13 mouse cellular contexts compared by ENCODE assay signal in genomic region chr2:172909463-172909862, GRCm38 (mm10). TPM values are rescaled to one million over a fixed set of nuclear protein-coding genes. Genes with fewer than 3 reads are reported as not detected.
DNase-seq lines count a peak whose midpoint lies in the region; ATAC-seq lines count a peak whose summit lies in the region.
"Had no signal": no experiment of that assay in that cellular context is flagged by ENCODE, and none has a peak within 500 bp of the region (broad histone marks: within the 10 kb centered on the region; RNA-seq: fewer than 3 reads in every experiment).

No protein-coding gene starts in this region.

- H3K9ac ChIP-seq in hindbrain, embryonic 13.5 days: peak overlapping the region; percentile 24; the same call in 1 of the 2 replicates
- H3K9ac ChIP-seq in hindbrain, embryonic 12.5 days: no peak overlapping the region
- H3K9ac ChIP-seq in hindbrain, embryonic 14.5 days: no peak overlapping the region
- H3K9ac ChIP-seq in midbrain, embryonic 14.5 days (replicated peaks; ENCODE audit: low read length): no peak overlapping the region
- no peak overlapping the region for H3K9ac ChIP-seq in liver, embryonic 12.5 days
- H3K9ac ChIP-seq: intestine, embryonic 15.5 days had no signal

- H3K36me3 ChIP-seq in hindbrain, embryonic 13.5 days: no peaks in the 10 kb centered on the region
- H3K36me3 ChIP-seq in hindbrain, embryonic 12.5 days: no peaks in the 10 kb centered on the region
- no peaks in the 10 kb centered on the region for H3K36me3 ChIP-seq in hindbrain, embryonic 14.5 days (replicated peaks; ENCODE audit: control insufficient read depth, insufficient read depth)
- no peaks in the 10 kb centered on the region for H3K36me3 ChIP-seq in midbrain, embryonic 14.5 days (ENCODE audit: control insufficient read depth, insufficient read depth, low read length)
- H3K36me3 ChIP-seq in liver, embryonic 12.5 days: no peaks in the 10 kb centered on the region
- H3K36me3 ChIP-seq: intestine, embryonic 15.5 days had no signal

- no peak overlapping the region for H3K4me2 ChIP-seq in hindbrain, embryonic 13.5 days
- H3K4me2 ChIP-seq in hindbrain, embryonic 12.5 days (replicated peaks): no peak overlapping the region
- no peak overlapping the region for H3K4me2 ChIP-seq in hindbrain, embryonic 14.5 days (replicated peaks)
- H3K4me2 ChIP-seq in midbrain, embryonic 14.5 days (ENCODE audit: low read length): no peak overlapping the region
- no peak overlapping the region for H3K4me2 ChIP-seq in liver, embryonic 12.5 days
- H3K4me2 ChIP-seq: intestine, embryonic 15.5 days; liver, embryonic 11.5 days had no signal

- no peak overlapping the region for H3K4me3 ChIP-seq in hindbrain, embryonic 13.5 days
- H3K4me3 ChIP-seq in hindbrain, embryonic 12.5 days: no peak overlapping the region
- no peak overlapping the region for H3K4me3 ChIP-seq in hindbrain, embryonic 14.5 days (replicated peaks; ENCODE audit: low read length)
- H3K4me3 ChIP-seq in midbrain, embryonic 14.5 days (replicated peaks; ENCODE audit: low read depth, low read length): no peak overlapping the region
- no peak overlapping the region for H3K4me3 ChIP-seq in liver, embryonic 12.5 days
- H3K4me3 ChIP-seq: heart, adult 2 months; intestine, embryonic 15.5 days had no signal

- peak; percentile 64 to 73 for DNase-seq in cerebellum, postnatal 10 days
- no peak for DNase-seq in cerebellum, adult 11 months
- DNase-seq in hindbrain, embryonic 14.5 days (ENCODE audit: low spot score): peak; percentile 38
- peak; percentile 57 for DNase-seq in midbrain, embryonic 14.5 days
- DNase-seq in adrenal gland, postnatal 10 days: no peak
- DNase-seq: adrenal gland, adult 8-10 months; heart, adult 2 months; kidney, postnatal 14 days had no signal

- H3K9me3 ChIP-seq in hindbrain, embryonic 13.5 days: no peaks in the 10 kb centered on the region
- no peaks in the 10 kb centered on the region for H3K9me3 ChIP-seq in hindbrain, embryonic 12.5 days (replicated peaks)
- H3K9me3 ChIP-seq in hindbrain, embryonic 14.5 days (ENCODE audit: control insufficient read depth, low read length): no peaks in the 10 kb centered on the region
- no peaks in the 10 kb centered on the region for H3K9me3 ChIP-seq in midbrain, embryonic 14.5 days (ENCODE audit: control insufficient read depth, low read length)
- no peaks in the 10 kb centered on the region for H3K9me3 ChIP-seq in liver, embryonic 12.5 days (replicated peaks)
- H3K9me3 ChIP-seq: intestine, embryonic 15.5 days had no signal

- 47% methylated on average over 6 of the region's 6 CpGs for WGBS in hindbrain, embryonic 13.5 days
- WGBS in hindbrain, embryonic 12.5 days: 39% methylated on average over 6 of the region's 6 CpGs
- WGBS in hindbrain, embryonic 14.5 days: 40% methylated on average over 6 of the region's 6 CpGs
- WGBS in midbrain, embryonic 14.5 days: 29% methylated on average over 6 of the region's 6 CpGs
- 43% methylated on average over 6 of the region's 6 CpGs for WGBS in liver, embryonic 12.5 days (ENCODE audit: insufficient replicate concordance)

- H3K27me3 ChIP-seq in hindbrain, embryonic 13.5 days: peaks cover 11% of the 10 kb centered on the region
- H3K27me3 ChIP-seq in hindbrain, embryonic 12.5 days: 0 out of 2 replicates have a peak, but pooled peaks cover 4% of the 10 kb centered on the region
- no peaks in the 10 kb centered on the region for H3K27me3 ChIP-seq in hindbrain, embryonic 14.5 days (ENCODE audit: control insufficient read depth, insufficient read depth, low read length)
- no peaks in the 10 kb centered on the region for H3K27me3 ChIP-seq in midbrain, embryonic 14.5 days (ENCODE audit: control insufficient read depth, insufficient read depth, low read length)
- H3K27me3 ChIP-seq in liver, embryonic 12.5 days (replicated peaks): no peaks in the 10 kb centered on the region
- H3K27me3 ChIP-seq: intestine, embryonic 15.5 days had no signal

- peaks cover 23% of the 10 kb centered on the region for H3K4me1 ChIP-seq in hindbrain, embryonic 13.5 days (replicated peaks)
- peaks cover 32% of the 10 kb centered on the region for H3K4me1 ChIP-seq in hindbrain, embryonic 12.5 days
- no peaks in the 10 kb centered on the region for H3K4me1 ChIP-seq in hindbrain, embryonic 14.5 days (replicated peaks; ENCODE audit: control insufficient read depth, insufficient read depth, low read length)
- H3K4me1 ChIP-seq in midbrain, embryonic 14.5 days (ENCODE audit: control insufficient read depth, insufficient read depth, low read length): peaks cover 12% of the 10 kb centered on the region; the same call in 1 of the 2 replicates
- H3K4me1 ChIP-seq in liver, embryonic 12.5 days: peaks cover 13% of the 10 kb centered on the region

- ATAC-seq in hindbrain, embryonic 13.5 days (ENCODE audit: low FRiP score): no peak
- ATAC-seq in hindbrain, embryonic 12.5 days (ENCODE audit: low FRiP score): no peak
- ATAC-seq in hindbrain, embryonic 14.5 days (ENCODE audit: low FRiP score): no peak
- peak; percentile 53; the same call in 1 of the 2 replicates for ATAC-seq in midbrain, embryonic 14.5 days (ENCODE audit: low FRiP score, low TSS enrichment)
- ATAC-seq in liver, embryonic 12.5 days: no peak
- ATAC-seq: intestine, embryonic 15.5 days had no signal

- H3K27ac ChIP-seq in hindbrain, embryonic 13.5 days: no peak overlapping the region
- no peak overlapping the region for H3K27ac ChIP-seq in hindbrain, embryonic 12.5 days
- H3K27ac ChIP-seq in hindbrain, embryonic 14.5 days: no peak overlapping the region
- H3K27ac ChIP-seq in midbrain, embryonic 14.5 days (replicated peaks; ENCODE audit: low read depth, low read length): no peak overlapping the region
- no peak overlapping the region for H3K27ac ChIP-seq in liver, embryonic 12.5 days
- H3K27ac ChIP-seq: heart, adult 2 months; intestine, embryonic 15.5 days had no signal

RNA-seq across cellular contexts. Expression of gene Bmp7, which starts 30.7 kb away (rescaled TPM):
- 12.4 and 12.5 TPM in 2 replicates for polyA plus RNA-seq in hindbrain, embryonic 13.5 days (2015; fragmentation: Nextera tagmentation; extraction: Ambion mirVana)
- polyA plus RNA-seq in hindbrain, embryonic 12.5 days (2016; fragmentation: Nextera tagmentation; extraction: Ambion mirVana): 18.3 and 19.0 TPM in 2 replicates
- 16.7 and 18.4 TPM in 2 replicates for polyA plus RNA-seq in hindbrain, embryonic 14.5 days (2014; fragmentation: Nextera tagmentation; extraction: Ambion mirVana)
- 3.1 and 13.2 TPM in 2 replicates for polyA plus RNA-seq in midbrain, embryonic 14.5 days (2014; fragmentation: Nextera tagmentation; extraction: Ambion mirVana)
- 10 to 100 TPM in 1 of 2 experiments, 1 to 10 TPM in 1; 7.9 to 10.1 TPM for total RNA-seq in adrenal gland, postnatal 10 days (2021)
- polyA plus RNA-seq in liver, embryonic 12.5 days (2016; fragmentation: Nextera tagmentation; extraction: Ambion mirVana): 3.3 and 4.4 TPM in 2 replicates

Comparison
In these comparisons a context has a peak if more than half of its experiments do, and no peak if none do; other contexts are left out.
1. DNase-seq: peak in cerebellum, postnatal 10 days (2 of 2), hindbrain, embryonic 14.5 days (single experiment) and midbrain, embryonic 14.5 days (single experiment); none in cerebellum, adult 11 months (single experiment) and adrenal gland, postnatal 10 days (single experiment).